Mouse (Mus musculus) midbrain, postnatal 0 days (tissue): ENCODE data around the gene Txk. TPM values are rescaled to one million over a fixed set of nuclear protein-coding genes. Genes with fewer than 3 reads are reported as not detected.

Source experiments
- ATAC-seq: fragments of 200-750 bp; cut with Nextera tagmentation; 2 replicates; pipeline ENCODE4 v1.8.0; 2017; ENCODE audit warnings: moderate number of reproducible peaks, mild to moderate bottlenecking, moderate TSS enrichment, moderate library complexity; ENCODE audit not compliant: low FRiP score
- DNase-seq: peaks from one replicate; pipeline ENCODE4 v3.0.0-alpha.2; 2015; ENCODE audit warnings: low spot score
- H3K27ac ChIP-seq: fragments of 300-500 bp; sonication (generic); 2 replicates; pipeline ENCODE4 v1.5.1; 2014; ENCODE audit warnings: low read depth, mild to moderate bottlenecking, low read length, mixed read lengths
- H3K27me3 ChIP-seq: fragments of 300-500 bp; sonication (generic); 2 replicates; pipeline ENCODE4 v1.6.1; 2014; ENCODE audit warnings: low read length, control low read depth, mixed read lengths; ENCODE audit not compliant: insufficient read depth
- H3K36me3 ChIP-seq: fragments of 300-500 bp; sonication (generic); 2 replicates; pipeline ENCODE4 v1.6.1; 2014; ENCODE audit warnings: low read length, control low read depth, mixed read lengths; ENCODE audit not compliant: insufficient read depth
- H3K4me1 ChIP-seq: fragments of 300-500 bp; sonication (generic); 2 replicates; pipeline ENCODE4 v1.6.1; 2014; ENCODE audit warnings: mild to moderate bottlenecking, control low read depth, antibody characterized with exemption, low read length, mixed read lengths; ENCODE audit not compliant: insufficient read depth
- H3K4me2 ChIP-seq: fragments of 300-500 bp; sonication (generic); 2 replicates; pipeline ENCODE4 v1.6.1; 2014; ENCODE audit warnings: low read depth, mild to moderate bottlenecking, low read length, mixed read lengths; ENCODE audit not compliant: poor library complexity, severe bottlenecking
- H3K4me3 ChIP-seq: fragments of 300-500 bp; sonication (generic); 2 replicates; pipeline ENCODE4 v1.5.1; 2014; ENCODE audit warnings: low read depth, mild to moderate bottlenecking, low read length, moderate library complexity
- H3K9ac ChIP-seq: fragments of 300-500 bp; sonication (generic); replicated peaks from 2 replicates; pipeline ENCODE4 v1.6.1; 2014; ENCODE audit warnings: mild to moderate bottlenecking, low read length, moderate library complexity, mixed read lengths; ENCODE audit not compliant: poor library complexity, severe bottlenecking
- H3K9me3 ChIP-seq: fragments of 300-500 bp; sonication (generic); 2 replicates; pipeline ENCODE4 v1.6.1; 2016; ENCODE audit warnings: low read length, control low read depth
- CTCF ChIP-seq: IDR thresholded peaks from 2 replicates; pipeline ENCODE4 v1.5.1; 2016; ENCODE audit warnings: antibody characterized with exemption, mild to moderate bottlenecking
- WGBS: fragments of 180-500 bp; shearing (Covaris S2); extraction: QIAGEN DNeasy Blood & Tissue Kit; methylation state at CpG from one replicate; pipeline ENCODE4 v1.1.7; 2014; 5-methylcytosine and 5-hydroxymethylcytosine counted together
- polyA plus RNA-seq: library from polyadenylated mRNA; unstranded; fragments of >200 nt; fragmentation: Nextera tagmentation; extraction: Ambion mirVana; gene quantifications from 2 replicates; pipeline ENCODE4 v1.2.1, GENCODE M21; 2015
- total RNA-seq: library from RNA; depleted of rRNA; stranded (reverse); fragments of >200 nt; gene quantifications from 2 replicates; pipeline ENCODE4 v1.2.3, GENCODE M21; 2014

Gene Txk
- total and polyA plus RNA-seq, 2 experiments from 2014 or later = 0.05 to 0.14 TPM

GRCm38 (mm10) chr5:72785451-72785850 lies 32.9 kb upstream of the Txk start:
- no peaks in the 10 kb centered on the region for H3K9me3 ChIP-seq
- DNase-seq = no peak
- no peak for ATAC-seq
- H3K27ac ChIP-seq = no peak overlapping the region
- H3K9ac ChIP-seq = no peak overlapping the region
- no peaks in the 10 kb centered on the region for H3K4me1 ChIP-seq
- H3K36me3 ChIP-seq = no peaks in the 10 kb centered on the region
- H3K27me3 ChIP-seq = no peaks in the 10 kb centered on the region
- TF ChIP-seq CTCF = no peak
- 79% methylated on average over 4 of the region's 4 CpGs for whole genome bisulfite sequencing
- no peak overlapping the region for H3K4me2 ChIP-seq
- H3K4me3 ChIP-seq = no peak overlapping the region

- no peak for TF ChIP-seq CTCF
- no peaks in the 10 kb centered on the region for H3K9me3 ChIP-seq
- 88% methylated on average over 3 of the region's 3 CpGs for WGBS
These were observed 32.1 kb upstream of the Txk start for GRCm38 (mm10) chr5:72784719-72785118.

DNA sequence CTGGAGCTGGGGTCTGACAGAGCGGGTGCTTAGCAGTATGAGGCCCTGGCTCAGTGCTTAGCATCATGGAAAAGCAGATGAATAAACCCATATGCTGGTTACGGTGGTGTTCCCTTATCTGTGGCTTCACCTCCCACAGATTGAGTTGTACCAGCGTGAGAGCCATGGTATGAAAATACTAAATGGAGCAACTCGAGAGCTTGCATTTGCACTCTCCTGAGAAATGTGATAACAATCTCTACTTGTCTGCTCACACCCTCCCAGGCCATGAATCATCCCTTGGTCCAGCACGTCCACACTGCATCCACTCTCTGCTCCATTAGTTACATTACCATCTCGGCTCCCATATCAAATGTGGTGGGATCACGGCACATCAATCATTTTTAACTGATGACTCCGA lies 31.4 kb upstream of the Txk start:
- H3K9ac ChIP-seq = no peak overlapping the region
- H3K36me3 ChIP-seq = no peaks in the 10 kb centered on the region
- DNase-seq = no peak
- TF ChIP-seq CTCF = no peak
- no peaks in the 10 kb centered on the region for H3K4me1 ChIP-seq
- no peaks in the 10 kb centered on the region for H3K9me3 ChIP-seq
- no peaks in the 10 kb centered on the region for H3K27me3 ChIP-seq
- WGBS = 91% methylated on average over 8 of the region's 8 CpGs
- no peak for ATAC-seq
- no peak overlapping the region for H3K27ac ChIP-seq
- H3K4me3 ChIP-seq = no peak overlapping the region
- H3K4me2 ChIP-seq = no peak overlapping the region

More at GRCm38 (mm10) chr5:72784719-72785118, 32.1 kb upstream of the Txk start:
- H3K4me2 ChIP-seq = no peak overlapping the region
- no peaks in the 10 kb centered on the region for H3K36me3 ChIP-seq
- no peaks in the 10 kb centered on the region for H3K27me3 ChIP-seq
- no peak for ATAC-seq
- no peak for DNase-seq
- H3K27ac ChIP-seq = no peak overlapping the region
- no peaks in the 10 kb centered on the region for H3K4me1 ChIP-seq
- no peak overlapping the region for H3K9ac ChIP-seq
- no peak overlapping the region for H3K4me3 ChIP-seq

GRCm38 (mm10) chr5:72783123-72783522 lies 30.5 kb upstream of the Txk start:
- Histone ChIP-seq H3K4me1 (no peaks in the 10 kb centered on the region), H3K9me3 (no peaks in the 10 kb centered on the region), H3K27ac (no peak overlapping the region), H3K36me3 (no peaks in the 10 kb centered on the region), H3K27me3 (no peaks in the 10 kb centered on the region), H3K9ac (no peak overlapping the region), H3K4me2 (no peak overlapping the region), H3K4me3 (no peak overlapping the region)
- WGBS = 96% methylated on average over 7 of the region's 7 CpGs
- no peak for TF ChIP-seq CTCF
- no peak for DNase-seq
- ATAC-seq = no peak

- DNase-seq (no peak), ATAC-seq (no peak)
- H3K27me3 ChIP-seq = no peaks in the 10 kb centered on the region
- H3K9me3 ChIP-seq = no peaks in the 10 kb centered on the region
- no peaks in the 10 kb centered on the region for H3K36me3 ChIP-seq
- no peak overlapping the region for H3K4me3 ChIP-seq
- H3K4me2 ChIP-seq = no peak overlapping the region
- no peaks in the 10 kb centered on the region for H3K4me1 ChIP-seq
- H3K27ac ChIP-seq = no peak overlapping the region
- no peak overlapping the region for H3K9ac ChIP-seq
- TF ChIP-seq CTCF = no peak
- WGBS = 94% methylated on average over 11 of the region's 11 CpGs
These were observed 29.2 kb upstream of the Txk start for GRCm38 (mm10) chr5:72781776-72782175.

GRCm38 (mm10) chr5:72776595-72776994 lies 24.0 kb upstream of the Txk start:
- no peak overlapping the region for H3K9ac ChIP-seq
- H3K27me3 ChIP-seq = no peaks in the 10 kb centered on the region
- TF ChIP-seq CTCF = no peak
- 84% methylated on average over 2 of the region's 2 CpGs for WGBS
- no peaks in the 10 kb centered on the region for H3K9me3 ChIP-seq
- no peaks in the 10 kb centered on the region for H3K36me3 ChIP-seq
- no peak overlapping the region for H3K27ac ChIP-seq
- H3K4me1 ChIP-seq = no peaks in the 10 kb centered on the region
- H3K4me2 ChIP-seq = no peak overlapping the region
- ATAC-seq = no peak
- no peak overlapping the region for H3K4me3 ChIP-seq
- peak; percentile 32 for DNase-seq
